Mouse (Mus musculus): ENCODE results near the gene Rhoq. TPM values are rescaled to one million over a fixed set of nuclear protein-coding genes. Genes with fewer than 3 reads are reported as not detected.

Rhoq gene
- polyA plus RNA-seq, 1 experiment from 2014 or later = 14.3 TPM

GRCm38 (mm10) chr17:86978496-86978895 is 15.6 kb downstream of the Rhoq start:
- peaks cover 15% of the 10 kb centered on the region for H3K36me3 ChIP-seq
- ATAC-seq (ENCODE audit: low FRiP score, low read depth) = no peak
- no peak overlapping the region for H3K9ac ChIP-seq
- no peaks in the 10 kb centered on the region for H3K9me3 ChIP-seq
- H3K27me3 ChIP-seq (replicated peaks) = no peaks in the 10 kb centered on the region
- H3K4me1 ChIP-seq = no peaks in the 10 kb centered on the region
- WGBS = 91% methylated on average over 6 of the region's 6 CpGs
- H3K27ac ChIP-seq = no peak overlapping the region
- no peak overlapping the region for H3K4me2 ChIP-seq (replicated peaks)
- H3K4me3 ChIP-seq = no peak overlapping the region

GRCm38 (mm10) chr17:86981205-86981604 is 18.3 kb downstream of the Rhoq start:
- Histone ChIP-seq H3K4me3 (no peak overlapping the region), H3K4me1 (no peaks in the 10 kb centered on the region), H3K27me3 (replicated peaks) (no peaks in the 10 kb centered on the region), H3K27ac (no peak overlapping the region), H3K9ac (no peak overlapping the region), H3K9me3 (no peaks in the 10 kb centered on the region), H3K36me3 (no peaks in the 10 kb centered on the region; the same call in none of the 2 replicates), H3K4me2 (replicated peaks) (no peak overlapping the region)
- WGBS = 90% methylated on average over 1 of the region's 1 CpGs
- no peak for ATAC-seq (ENCODE audit: low FRiP score, low read depth)

GRCm38 (mm10) chr17:86981701-86982100 is 18.8 kb downstream of the Rhoq start:
- Histone ChIP-seq H3K36me3 (no peaks in the 10 kb centered on the region; the same call in none of the 2 replicates), H3K4me2 (replicated peaks) (no peak overlapping the region), H3K27me3 (replicated peaks) (no peaks in the 10 kb centered on the region), H3K27ac (no peak overlapping the region), H3K9me3 (no peaks in the 10 kb centered on the region), H3K9ac (no peak overlapping the region), H3K4me3 (no peak overlapping the region), H3K4me1 (peaks cover 3% of the 10 kb centered on the region; the same call in 1 of the 2 replicates)
- no peak for ATAC-seq (ENCODE audit: low FRiP score, low read depth)
- 96% methylated on average over 2 of the region's 2 CpGs for WGBS

- WGBS = 76% methylated on average over 9 of the region's 9 CpGs
Measured at GRCm38 (mm10) chr17:86982497-86982896, 19.6 kb downstream of the Rhoq start.

GRCm38 (mm10) chr17:86986449-86987138 is 23.7 kb downstream of the Rhoq start:
- H3K9me3 ChIP-seq = no peaks in the 10 kb centered on the region
- H3K4me1 ChIP-seq = peaks cover 5% of the 10 kb centered on the region; the same call in 1 of the 2 replicates
- WGBS = 49% methylated on average over 17 of the region's 17 CpGs
- 0 out of 2 replicates have a peak overlapping the region, but pooled peaks have one; percentile 2 for H3K4me2 ChIP-seq (replicated peaks)
- no peak overlapping the region for H3K9ac ChIP-seq
- no peaks in the 10 kb centered on the region for H3K27me3 ChIP-seq (replicated peaks)
- ATAC-seq (ENCODE audit: low FRiP score, low read depth) = no peak
- no peak overlapping the region for H3K4me3 ChIP-seq
- H3K36me3 ChIP-seq = no peaks in the 10 kb centered on the region; the same call in none of the 2 replicates
- no peak overlapping the region for H3K27ac ChIP-seq

More at GRCm38 (mm10) chr17:86982497-86982896, 19.6 kb downstream of the Rhoq start:
- Histone ChIP-seq H3K27ac (no peak overlapping the region), H3K4me1 (peaks cover 5% of the 10 kb centered on the region; the same call in 1 of the 2 replicates), H3K27me3 (replicated peaks) (no peaks in the 10 kb centered on the region), H3K36me3 (no peaks in the 10 kb centered on the region; the same call in none of the 2 replicates), H3K9me3 (no peaks in the 10 kb centered on the region), H3K9ac (no peak overlapping the region), H3K4me3 (no peak overlapping the region), H3K4me2 (replicated peaks) (no peak overlapping the region)
- ATAC-seq (ENCODE audit: low FRiP score, low read depth) = no peak

GRCm38 (mm10) chr17:86988161-86988560 is 25.3 kb downstream of the Rhoq start:
- Histone ChIP-seq H3K4me1 (peaks cover 5% of the 10 kb centered on the region; the same call in 1 of the 2 replicates), H3K36me3 (no peaks in the 10 kb centered on the region), H3K9me3 (no peaks in the 10 kb centered on the region), H3K9ac (no peak overlapping the region), H3K4me2 (replicated peaks) (no peak overlapping the region), H3K27me3 (replicated peaks) (no peaks in the 10 kb centered on the region), H3K4me3 (no peak overlapping the region), H3K27ac (no peak overlapping the region)
- WGBS = 87% methylated on average over 5 of the region's 5 CpGs
- no peak for ATAC-seq (ENCODE audit: low FRiP score, low read depth)

GRCm38 (mm10) chr17:86988601-86989184 is 25.8 kb downstream of the Rhoq start:
- Histone ChIP-seq H3K9me3 (no peaks in the 10 kb centered on the region), H3K27ac (no peak overlapping the region), H3K27me3 (replicated peaks) (no peaks in the 10 kb centered on the region), H3K4me1 (peaks cover 5% of the 10 kb centered on the region; the same call in 1 of the 2 replicates), H3K9ac (no peak overlapping the region), H3K4me2 (replicated peaks) (no peak overlapping the region), H3K36me3 (no peaks in the 10 kb centered on the region), H3K4me3 (no peak overlapping the region)
- ATAC-seq (ENCODE audit: low FRiP score, low read depth) = no peak
- WGBS = 74% methylated on average over 6 of the region's 6 CpGs

GRCm38 (mm10) chr17:86991306-86991705 is 28.4 kb downstream of the Rhoq start:
- no peaks in the 10 kb centered on the region for H3K36me3 ChIP-seq
- ATAC-seq (ENCODE audit: low FRiP score, low read depth) = no peak

GRCm38 (mm10) chr17:86997323-86997722 is 34.4 kb downstream of the Rhoq start:
- no peak overlapping the region for H3K27ac ChIP-seq
- H3K27me3 ChIP-seq (replicated peaks) = no peaks in the 10 kb centered on the region
- no peaks in the 10 kb centered on the region for H3K4me1 ChIP-seq
- no peaks in the 10 kb centered on the region for H3K9me3 ChIP-seq
- 92% methylated on average over 6 of the region's 6 CpGs for WGBS
- no peak overlapping the region for H3K4me3 ChIP-seq
- no peak overlapping the region for H3K4me2 ChIP-seq (replicated peaks)
- peaks cover 9% of the 10 kb centered on the region; the same call in 1 of the 2 replicates for H3K36me3 ChIP-seq
- H3K9ac ChIP-seq = no peak overlapping the region
- no peak for ATAC-seq (ENCODE audit: low FRiP score, low read depth)

More at GRCm38 (mm10) chr17:86991306-86991705, 28.4 kb downstream of the Rhoq start:
- H3K27me3 ChIP-seq (replicated peaks) = no peaks in the 10 kb centered on the region
- peaks cover 5% of the 10 kb centered on the region; the same call in 1 of the 2 replicates for H3K4me1 ChIP-seq
- H3K9ac ChIP-seq = no peak overlapping the region
- H3K9me3 ChIP-seq = no peaks in the 10 kb centered on the region
- WGBS = 94% methylated on average over 8 of the region's 8 CpGs
- H3K27ac ChIP-seq = no peak overlapping the region
- no peak overlapping the region for H3K4me2 ChIP-seq (replicated peaks)
- no peak overlapping the region for H3K4me3 ChIP-seq

- no peak overlapping the region for H3K27ac ChIP-seq
- H3K9ac ChIP-seq = no peak overlapping the region
- H3K9me3 ChIP-seq = no peaks in the 10 kb centered on the region
- H3K4me2 ChIP-seq (replicated peaks) = no peak overlapping the region
- H3K4me3 ChIP-seq = no peak overlapping the region
- ATAC-seq (ENCODE audit: low FRiP score, low read depth) = no peak
- WGBS = 91% methylated on average over 3 of the region's 3 CpGs
- peaks cover 7% of the 10 kb centered on the region; the same call in 1 of the 2 replicates for H3K36me3 ChIP-seq
- no peaks in the 10 kb centered on the region for H3K27me3 ChIP-seq (replicated peaks)
- no peaks in the 10 kb centered on the region for H3K4me1 ChIP-seq
Measured at GRCm38 (mm10) chr17:87008950-87009349, 46.1 kb downstream of the Rhoq start.

GRCm38 (mm10) chr17:87011301-87012019 is 48.6 kb downstream of the Rhoq start:
- no peak overlapping the region for H3K9ac ChIP-seq
- no peak for ATAC-seq (ENCODE audit: low FRiP score, low read depth)
- H3K9me3 ChIP-seq = no peaks in the 10 kb centered on the region
- no peak overlapping the region for H3K27ac ChIP-seq
- H3K4me3 ChIP-seq = no peak overlapping the region
- no peaks in the 10 kb centered on the region for H3K27me3 ChIP-seq (replicated peaks)
- no peak overlapping the region for H3K4me2 ChIP-seq (replicated peaks)
- H3K4me1 ChIP-seq = no peaks in the 10 kb centered on the region
- WGBS = 93% methylated on average over 13 of the region's 13 CpGs
- peaks cover 11% of the 10 kb centered on the region for H3K36me3 ChIP-seq

- Histone ChIP-seq H3K9me3 (no peaks in the 10 kb centered on the region), H3K4me3 (no peak overlapping the region), H3K4me1 (peaks cover 7% of the 10 kb centered on the region; the same call in 1 of the 2 replicates), H3K27ac (no peak overlapping the region), H3K9ac (no peak overlapping the region), H3K36me3 (peaks cover 8% of the 10 kb centered on the region), H3K27me3 (replicated peaks) (no peaks in the 10 kb centered on the region), H3K4me2 (replicated peaks) (no peak overlapping the region)
- no peak for ATAC-seq (ENCODE audit: low FRiP score, low read depth)
- 91% methylated on average over 5 of the region's 5 CpGs for WGBS
Measured at GRCm38 (mm10) chr17:87019692-87020091, 56.8 kb downstream of the Rhoq start.
